Mouse (Mus musculus) megakaryocyte, embryonic 14.5 days (primary cell): ENCODE measurements at regions not wholly inside any gene's neighbourhood (a gene's known extent, or its start where the extent isn't known, plus 50 kb on each side); places are given as distances from the start of the nearest gene placed in this dataset.

Experiments used
- FLI1 ChIP-seq: IDR thresholded peaks from 2 replicates; pipeline ENCODE4 v1.6.1; 2012; ENCODE audit warnings: low read length, inconsistent platforms, mixed read lengths
- GATA1 ChIP-seq: IDR thresholded peaks from 3 replicates; pipeline ENCODE4 v1.6.1; 2012; ENCODE audit warnings: mixed read lengths, low read length, inconsistent platforms, borderline replicate concordance

- no peak for TF ChIP-seq GATA1
- no peak for TF ChIP-seq FLI1
Observed at GRCm38 (mm10) chr9:61856686-61857085, 57.7 kb downstream of the Rplp1 start.
